Mouse (Mus musculus): ENCODE data around the gene Rpap3.

Gene Rpap3

DNA sequence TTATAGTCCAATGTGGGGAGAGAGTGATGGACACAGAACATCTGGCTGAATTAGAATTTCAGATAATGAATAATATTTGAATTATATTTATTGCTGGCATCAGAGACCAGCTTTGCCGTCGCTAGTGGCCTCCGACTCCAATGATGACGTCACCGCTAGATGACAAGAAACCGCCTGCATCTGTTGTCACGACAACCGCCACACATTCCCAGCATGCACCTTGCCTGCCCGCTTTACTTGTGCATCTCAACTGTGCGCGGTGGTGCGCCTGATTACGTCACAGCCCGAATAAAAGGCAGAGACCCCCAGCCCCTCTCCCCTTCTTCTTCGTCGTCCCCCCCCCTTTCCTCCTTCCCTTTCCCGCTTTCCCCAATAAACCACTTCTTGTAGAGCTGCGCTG is 57.4 kb downstream of the Rpap3 start:
- no peak for DNase-seq (ENCODE audit: low read depth)

DNA sequence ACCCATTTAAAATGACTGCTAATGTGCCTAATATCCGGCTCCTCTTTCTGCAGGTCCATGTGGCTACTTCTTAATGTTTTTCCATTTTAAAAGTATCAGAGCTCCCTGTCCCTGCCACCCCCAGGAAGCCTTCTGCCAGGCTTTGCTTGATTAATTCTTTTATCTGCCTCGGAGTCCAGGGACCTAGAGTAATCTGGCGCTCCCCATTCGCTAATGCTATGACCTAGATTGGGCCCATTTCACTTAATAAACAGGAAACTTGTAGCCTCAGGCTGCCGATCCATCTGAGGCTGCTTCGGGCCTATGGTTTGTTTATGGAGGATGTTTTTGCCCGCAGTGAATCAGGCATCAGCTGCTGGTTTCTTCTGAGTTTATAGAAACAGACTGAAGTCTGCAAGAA is 59.2 kb downstream of the Rpap3 start:
- no peak for DNase-seq (ENCODE audit: low read depth)

DNA sequence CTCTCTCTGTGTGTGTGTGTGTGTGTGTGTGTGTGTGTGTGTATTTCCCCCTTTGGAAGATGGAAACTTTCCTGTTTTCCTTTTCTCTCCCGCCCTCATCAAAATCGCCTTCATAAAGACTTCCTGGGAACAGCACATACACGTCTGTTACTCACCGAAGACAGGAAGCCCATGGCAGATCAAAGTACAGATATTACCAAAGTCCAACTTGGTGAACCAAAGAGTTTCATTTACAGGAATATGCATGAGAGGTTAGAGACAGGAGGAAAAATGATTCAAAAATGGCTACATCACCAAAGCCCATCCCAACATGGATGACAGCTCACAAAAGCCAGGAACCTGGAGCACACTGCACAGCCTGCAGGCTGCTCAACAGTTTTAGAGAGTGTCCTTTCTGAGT is 61.6 kb downstream of the Rpap3 start:
- no peak for DNase-seq (ENCODE audit: low read depth)

Measured in 416B (cell line).